Mouse (Mus musculus): ENCODE data around the gene Syce2.

The Syce2 gene

GRCm38 (mm10) chr8:84928456-84929306, 56.8 kb downstream of the Syce2 start:
- no peak for DNase-seq (ENCODE audit: low read depth)

DNA sequence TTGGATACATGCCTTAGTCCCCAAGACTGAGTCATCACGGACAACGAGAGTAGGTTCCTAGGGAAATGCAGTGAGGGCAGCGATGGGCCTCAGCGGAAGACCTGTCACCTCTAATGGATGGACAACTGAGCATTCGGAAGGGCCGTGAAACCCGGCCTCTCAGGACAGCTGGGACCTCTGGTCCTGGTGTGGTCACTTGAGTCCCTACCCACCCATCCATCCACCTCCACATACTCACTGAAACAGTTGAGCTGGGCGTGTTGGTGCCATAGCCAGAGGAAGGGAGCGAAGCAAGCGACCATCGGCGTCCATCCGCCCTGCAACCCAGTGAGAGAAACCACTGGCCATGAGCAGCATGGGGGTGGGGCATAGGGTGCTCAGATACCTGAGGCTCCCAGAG, 58.7 kb downstream of the Syce2 start:
- DNase-seq (ENCODE audit: low read depth): no peak

- no peak for DNase-seq (ENCODE audit: low read depth)
These were observed 62.1 kb downstream of the Syce2 start for GRCm38 (mm10) chr8:84933767-84934559.

DNA sequence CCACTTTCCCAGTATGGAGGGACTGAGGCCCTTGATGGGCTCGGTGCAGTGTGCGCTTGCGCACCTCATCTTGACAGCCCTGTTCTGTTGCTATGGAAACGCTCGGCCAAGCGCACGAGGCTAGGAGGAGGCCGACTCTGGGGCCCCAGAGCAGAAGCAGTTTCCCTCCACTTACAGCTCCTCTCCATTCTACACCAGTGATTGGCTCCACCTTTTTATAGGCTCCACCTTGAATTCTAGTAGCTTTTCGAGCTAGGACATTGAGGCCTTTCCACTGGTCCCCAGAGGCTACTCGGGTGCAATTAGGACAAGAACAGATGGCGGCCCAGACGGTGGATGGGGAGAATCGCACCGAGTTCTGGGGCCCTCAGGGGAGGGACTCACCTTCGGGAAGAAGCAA, 62.9 kb downstream of the Syce2 start:
- no peak for DNase-seq (ENCODE audit: low read depth)

GRCm38 (mm10) chr8:84935489-84935888, 63.6 kb downstream of the Syce2 start:
- no peak for DNase-seq (ENCODE audit: low read depth)

DNA sequence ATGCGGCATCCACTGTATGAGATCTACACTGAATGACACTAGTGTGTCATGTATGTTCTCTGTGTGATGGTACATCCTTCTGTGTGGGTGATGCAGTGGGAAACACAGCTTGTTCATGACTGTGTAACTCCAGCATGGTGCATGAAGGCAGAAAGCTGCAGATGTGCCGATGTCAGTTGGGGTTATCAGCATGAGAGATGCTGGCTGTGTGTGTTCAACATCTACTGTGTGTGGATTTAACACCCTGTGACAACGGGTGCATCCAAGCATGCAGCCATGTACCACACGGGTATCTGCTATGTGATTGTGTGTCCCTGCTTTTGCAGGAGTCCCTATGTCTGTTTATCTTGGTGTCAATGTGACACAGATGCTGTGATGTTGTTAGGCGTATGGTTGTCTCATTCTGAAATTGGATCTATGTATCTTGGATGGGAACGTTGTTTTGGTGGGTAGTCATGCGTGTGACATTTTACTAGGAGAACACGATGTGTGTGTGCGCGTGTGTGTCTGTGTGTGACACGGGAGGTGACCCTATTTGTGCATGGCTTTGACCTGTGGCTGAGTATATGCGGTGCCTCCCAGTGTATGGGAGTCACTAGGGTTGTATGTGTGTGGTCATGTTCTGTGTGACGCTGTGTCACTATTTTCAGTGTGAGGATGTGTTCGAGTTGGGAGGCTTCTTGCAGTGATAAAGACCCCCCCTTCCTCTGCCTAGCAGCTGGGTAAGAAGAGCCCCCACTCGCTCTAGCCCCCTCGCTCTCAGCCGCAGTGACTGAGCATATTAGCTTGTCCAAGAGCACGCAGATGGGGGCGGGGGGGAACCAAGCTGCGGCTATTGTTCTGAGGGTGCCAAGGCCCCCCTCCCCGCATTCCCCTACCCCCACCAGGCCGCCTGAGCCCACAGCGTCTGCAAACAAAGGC, 64.4 kb downstream of the Syce2 start:
- no peak for DNase-seq (ENCODE audit: low read depth)

GRCm38 (mm10) chr8:84936962-84937546, 65.1 kb downstream of the Syce2 start, which contains the start of gene Mast1:
Mast1 (minus strand) TSS chr8:84937359.
- no peak for DNase-seq (ENCODE audit: low read depth)

Measured in c-Kit-positive CD71-negative TER-119-negative erythroid progenitor cells, embryonic 14.5 days (primary cell).